Mouse (Mus musculus) MN1 (cell line): Measurements from ENCODE around the gene Nipal4.

Experiments
- DNase-seq: peaks from one replicate; pipeline ENCODE4 v3.0.0-alpha.2; 2016; ENCODE audit warnings: low spot score

The Nipal4 gene

GRCm38 (mm10) chr11:46157462-46157861 lies 8.8 kb downstream of the Nipal4 start:
- no peak for DNase-seq

GRCm38 (mm10) chr11:46156945-46157344 lies 9.4 kb downstream of the Nipal4 start:
- DNase-seq = no peak

- no peak for DNase-seq
Observed at GRCm38 (mm10) chr11:46146619-46147018, 19.7 kb downstream of the Nipal4 start.

- DNase-seq = no peak
Observed at GRCm38 (mm10) chr11:46145163-46145875, 21.0 kb downstream of the Nipal4 start.

GRCm38 (mm10) chr11:46143342-46143741 lies 23.0 kb downstream of the Nipal4 start:
- DNase-seq = no peak

- DNase-seq = no peak
Observed at GRCm38 (mm10) chr11:46134899-46135298, 31.4 kb downstream of the Nipal4 start.

GRCm38 (mm10) chr11:46131022-46131986 lies 35.0 kb downstream of the Nipal4 start:
- no peak for DNase-seq

- no peak for DNase-seq
Observed at GRCm38 (mm10) chr11:46128548-46128945, 37.8 kb downstream of the Nipal4 start.

GRCm38 (mm10) chr11:46127621-46128547 lies 38.4 kb downstream of the Nipal4 start:
- no peak for DNase-seq

- no peak for DNase-seq
Observed at GRCm38 (mm10) chr11:46126827-46127410, 39.4 kb downstream of the Nipal4 start.

GRCm38 (mm10) chr11:46126317-46126716 lies 40.0 kb downstream of the Nipal4 start:
- no peak for DNase-seq

GRCm38 (mm10) chr11:46125835-46126229 lies 40.5 kb downstream of the Nipal4 start:
- no peak for DNase-seq

GRCm38 (mm10) chr11:46125093-46125834 lies 41.0 kb downstream of the Nipal4 start:
- DNase-seq = no peak

- no peak for DNase-seq
Observed at GRCm38 (mm10) chr11:46123328-46123866, 42.9 kb downstream of the Nipal4 start.

GRCm38 (mm10) chr11:46122875-46123274 lies 43.4 kb downstream of the Nipal4 start:
- no peak for DNase-seq

- DNase-seq = no peak
Observed at GRCm38 (mm10) chr11:46121666-46122065, 44.6 kb downstream of the Nipal4 start.

GRCm38 (mm10) chr11:46120084-46120483 lies 46.2 kb downstream of the Nipal4 start:
- no peak for DNase-seq

- DNase-seq = no peak
Observed at GRCm38 (mm10) chr11:46119624-46120023, 46.7 kb downstream of the Nipal4 start.

GRCm38 (mm10) chr11:46116510-46116909 lies 49.8 kb downstream of the Nipal4 start:
- DNase-seq = no peak

GRCm38 (mm10) chr11:46115411-46116173 lies 50.7 kb downstream of the Nipal4 start:
- no peak for DNase-seq
